ENCODE assay signal across 26 mouse cellular contexts in genomic region chr5:58436432-58436831, GRCm38 (mm10).
DNase-seq lines count a peak whose midpoint lies in the region; ATAC-seq and TF ChIP-seq lines count a peak whose summit lies in the region.
"Had no signal": no experiment of that assay in that cellular context is flagged by ENCODE, and none has a peak within 500 bp of the region (broad histone marks: within the 10 kb centered on the region; RNA-seq: fewer than 3 reads in every experiment).

No protein-coding gene starts in this region.

- H3K27me3 ChIP-seq in forebrain, embryonic 14.5 days (replicated peaks; ENCODE audit: control insufficient read depth, insufficient read depth, low read length): no peaks in the 10 kb centered on the region
- H3K27me3 ChIP-seq in forebrain, postnatal 0 days (ENCODE audit: insufficient read depth, low read length): no peaks in the 10 kb centered on the region
- H3K27me3 ChIP-seq in midbrain, embryonic 11.5 days (ENCODE audit: control insufficient read depth, insufficient read depth, low read length): no peaks in the 10 kb centered on the region
- no peaks in the 10 kb centered on the region for H3K27me3 ChIP-seq in midbrain, embryonic 10.5 days (ENCODE audit: low read depth, poor library complexity, severe bottlenecking)
- no peaks in the 10 kb centered on the region for H3K27me3 ChIP-seq in midbrain, embryonic 14.5 days (ENCODE audit: control insufficient read depth, insufficient read depth, low read length)
- H3K27me3 ChIP-seq in midbrain, postnatal 0 days (ENCODE audit: insufficient read depth, low read length): no peaks in the 10 kb centered on the region
- no peaks in the 10 kb centered on the region for H3K27me3 ChIP-seq in neural tube, embryonic 15.5 days (replicated peaks)
- H3K27me3 ChIP-seq: embryonic facial prominence, embryonic 13.5 days had no signal

- peak; percentile 70 for ATAC-seq in forebrain, embryonic 14.5 days
- ATAC-seq in forebrain, postnatal 0 days: no peak
- ATAC-seq in midbrain, embryonic 11.5 days (ENCODE audit: low FRiP score): peak; percentile 74; the same call in 1 of the 2 replicates
- ATAC-seq in midbrain, embryonic 14.5 days (ENCODE audit: low FRiP score, low TSS enrichment): 0 out of 2 replicates have a peak, but pooled peaks have one; percentile 31
- ATAC-seq in midbrain, postnatal 0 days (ENCODE audit: low FRiP score): no peak
- no peak for ATAC-seq in neural tube, embryonic 15.5 days (ENCODE audit: low FRiP score)
- ATAC-seq: CD4-positive, CD25-positive, alpha-beta regulatory T cell, adult 4 months; hindbrain, postnatal 0 days; inflammation-experienced regulatory T-cells, adult 6 months; intestine, embryonic 16.5 days had no signal

- no peak overlapping the region for H3K4me3 ChIP-seq in forebrain, embryonic 14.5 days (ENCODE audit: low read depth, low read length)
- H3K4me3 ChIP-seq in forebrain, postnatal 0 days (ENCODE audit: low read depth, low read length): no peak overlapping the region
- H3K4me3 ChIP-seq in midbrain, embryonic 11.5 days (ENCODE audit: low read depth, low read length): no peak overlapping the region
- no peak overlapping the region for H3K4me3 ChIP-seq in midbrain, embryonic 10.5 days
- no peak overlapping the region for H3K4me3 ChIP-seq in midbrain, embryonic 14.5 days (replicated peaks; ENCODE audit: low read depth, low read length)
- no peak overlapping the region for H3K4me3 ChIP-seq in midbrain, postnatal 0 days (ENCODE audit: low read depth, low read length)
- H3K4me3 ChIP-seq in neural tube, embryonic 15.5 days (replicated peaks): no peak overlapping the region
- H3K4me3 ChIP-seq: embryonic facial prominence, embryonic 10.5 days; embryonic facial prominence, embryonic 13.5 days; erythroblast, embryonic 14.5 days; gastrocnemius, adult 2 months had no signal

- peak; percentile 11 for DNase-seq in forebrain, embryonic 14.5 days (ENCODE audit: low spot score)
- no peak for DNase-seq in forebrain, postnatal 0 days
- DNase-seq in midbrain, embryonic 11.5 days (ENCODE audit: low spot score, missing footprints): no peak
- DNase-seq in midbrain, embryonic 10.5 days (ENCODE audit: low spot score): no peak
- DNase-seq in midbrain, embryonic 14.5 days: no peak
- no peak for DNase-seq in midbrain, postnatal 0 days (ENCODE audit: low spot score)
- DNase-seq: adrenal gland, adult 2 months; adrenal gland, postnatal 14 days; cerebellum, adult 11-12 months; cerebellum, adult 8-10 months; cerebellum, postnatal 10 days; cerebellum, postnatal 36 days; embryo, embryonic 11 days; gastrocnemius, adult 2 months; gastrocnemius, postnatal 14 days; heart, adult 11 months had no signal

- H3K9ac ChIP-seq in forebrain, embryonic 14.5 days (ENCODE audit: low read length): no peak overlapping the region
- no peak overlapping the region for H3K9ac ChIP-seq in forebrain, postnatal 0 days
- no peak overlapping the region for H3K9ac ChIP-seq in midbrain, embryonic 11.5 days (ENCODE audit: low read length)
- H3K9ac ChIP-seq in midbrain, embryonic 14.5 days (replicated peaks; ENCODE audit: low read length): no peak overlapping the region
- no peak overlapping the region for H3K9ac ChIP-seq in midbrain, postnatal 0 days (replicated peaks; ENCODE audit: low read length, poor library complexity, severe bottlenecking)
- no peak overlapping the region for H3K9ac ChIP-seq in neural tube, embryonic 15.5 days (replicated peaks)
- H3K9ac ChIP-seq: embryonic facial prominence, embryonic 13.5 days; hindbrain, embryonic 14.5 days had no signal

- no peaks in the 10 kb centered on the region for H3K4me1 ChIP-seq in forebrain, embryonic 14.5 days (ENCODE audit: control insufficient read depth, insufficient read depth, low read length)
- H3K4me1 ChIP-seq in forebrain, postnatal 0 days (ENCODE audit: insufficient read depth): no peaks in the 10 kb centered on the region
- no peaks in the 10 kb centered on the region for H3K4me1 ChIP-seq in midbrain, embryonic 11.5 days (ENCODE audit: control insufficient read depth, insufficient read depth, low read length)
- H3K4me1 ChIP-seq in midbrain, embryonic 10.5 days: no peaks in the 10 kb centered on the region
- H3K4me1 ChIP-seq in midbrain, embryonic 14.5 days (ENCODE audit: control insufficient read depth, insufficient read depth, low read length): no peaks in the 10 kb centered on the region
- H3K4me1 ChIP-seq in midbrain, postnatal 0 days (ENCODE audit: insufficient read depth, low read length): no peaks in the 10 kb centered on the region
- H3K4me1 ChIP-seq in neural tube, embryonic 15.5 days: no peaks in the 10 kb centered on the region
- H3K4me1 ChIP-seq: embryonic facial prominence, embryonic 10.5 days; embryonic facial prominence, embryonic 13.5 days had no signal

- WGBS in forebrain, embryonic 14.5 days: 7% methylated on average over 1 of the region's 1 CpGs
- 10% methylated on average over 1 of the region's 1 CpGs for WGBS in forebrain, postnatal 0 days
- 30% methylated on average over 1 of the region's 1 CpGs for WGBS in midbrain, embryonic 11.5 days
- 61% methylated on average over 1 of the region's 1 CpGs for WGBS in midbrain, embryonic 10.5 days
- WGBS in midbrain, embryonic 14.5 days: 18% methylated on average over 1 of the region's 1 CpGs
- WGBS in midbrain, postnatal 0 days: 23% methylated on average over 1 of the region's 1 CpGs
- WGBS in neural tube, embryonic 15.5 days: 17% methylated on average over 1 of the region's 1 CpGs

- no peak for TF ChIP-seq CTCF in forebrain, postnatal 0 days (IDR thresholded peaks at IDR 0.05; ENCODE audit: low read depth)
- TF ChIP-seq CTCF in midbrain, postnatal 0 days (IDR thresholded peaks at IDR 0.05): no peak

- no peak overlapping the region for H3K27ac ChIP-seq in forebrain, embryonic 14.5 days (ENCODE audit: low read depth, low read length)
- H3K27ac ChIP-seq in forebrain, postnatal 0 days (ENCODE audit: low read depth, low read length): no peak overlapping the region
- H3K27ac ChIP-seq in midbrain, embryonic 11.5 days (ENCODE audit: low read depth, low read length): no peak overlapping the region
- no peak overlapping the region for H3K27ac ChIP-seq in midbrain, embryonic 10.5 days (replicated peaks)
- no peak overlapping the region for H3K27ac ChIP-seq in midbrain, embryonic 14.5 days (replicated peaks; ENCODE audit: low read depth, low read length)
- H3K27ac ChIP-seq in midbrain, postnatal 0 days (ENCODE audit: low read depth, low read length): no peak overlapping the region
- H3K27ac ChIP-seq in neural tube, embryonic 15.5 days (replicated peaks): no peak overlapping the region
- H3K27ac ChIP-seq: embryonic facial prominence, embryonic 10.5 days; embryonic facial prominence, embryonic 13.5 days; gastrocnemius, adult 2 months; hindbrain, embryonic 14.5 days; hindbrain, postnatal 0 days had no signal

- H3K36me3 ChIP-seq in forebrain, embryonic 14.5 days (ENCODE audit: control insufficient read depth, insufficient read depth, low read length): no peaks in the 10 kb centered on the region
- no peaks in the 10 kb centered on the region for H3K36me3 ChIP-seq in forebrain, postnatal 0 days (ENCODE audit: insufficient read depth)
- no peaks in the 10 kb centered on the region for H3K36me3 ChIP-seq in midbrain, embryonic 11.5 days (ENCODE audit: control insufficient read depth, insufficient read depth, low read length)
- H3K36me3 ChIP-seq in midbrain, embryonic 10.5 days: no peaks in the 10 kb centered on the region
- H3K36me3 ChIP-seq in midbrain, embryonic 14.5 days (ENCODE audit: control insufficient read depth, insufficient read depth, low read length): no peaks in the 10 kb centered on the region
- no peaks in the 10 kb centered on the region for H3K36me3 ChIP-seq in midbrain, postnatal 0 days (ENCODE audit: insufficient read depth, low read length)
- H3K36me3 ChIP-seq in neural tube, embryonic 15.5 days: no peaks in the 10 kb centered on the region
- H3K36me3 ChIP-seq: embryonic facial prominence, embryonic 10.5 days; embryonic facial prominence, embryonic 13.5 days had no signal

- H3K9me3 ChIP-seq in forebrain, embryonic 14.5 days (replicated peaks; ENCODE audit: control insufficient read depth, low read length): no peaks in the 10 kb centered on the region
- no peaks in the 10 kb centered on the region for H3K9me3 ChIP-seq in forebrain, postnatal 0 days (ENCODE audit: low read length)
- no peaks in the 10 kb centered on the region for H3K9me3 ChIP-seq in midbrain, embryonic 11.5 days (ENCODE audit: control insufficient read depth, low read length)
- H3K9me3 ChIP-seq in midbrain, embryonic 10.5 days (replicated peaks): no peaks in the 10 kb centered on the region
- H3K9me3 ChIP-seq in midbrain, embryonic 14.5 days (ENCODE audit: control insufficient read depth, low read length): no peaks in the 10 kb centered on the region
- H3K9me3 ChIP-seq in midbrain, postnatal 0 days (ENCODE audit: low read length): no peaks in the 10 kb centered on the region
- no peaks in the 10 kb centered on the region for H3K9me3 ChIP-seq in neural tube, embryonic 15.5 days (replicated peaks)
- H3K9me3 ChIP-seq: embryonic facial prominence, embryonic 10.5 days; embryonic facial prominence, embryonic 13.5 days had no signal

- no peak overlapping the region for H3K4me2 ChIP-seq in forebrain, embryonic 14.5 days (ENCODE audit: low read length)
- no peak overlapping the region for H3K4me2 ChIP-seq in forebrain, postnatal 0 days (ENCODE audit: low read depth)
- no peak overlapping the region for H3K4me2 ChIP-seq in midbrain, embryonic 11.5 days
- H3K4me2 ChIP-seq in midbrain, embryonic 14.5 days (ENCODE audit: low read length): no peak overlapping the region
- no peak overlapping the region for H3K4me2 ChIP-seq in midbrain, postnatal 0 days (ENCODE audit: low read depth, low read length, poor library complexity, severe bottlenecking)
- H3K4me2 ChIP-seq in neural tube, embryonic 15.5 days: no peak overlapping the region
- H3K4me2 ChIP-seq: embryonic facial prominence, embryonic 13.5 days; heart, embryonic 11.5 days; hindbrain, embryonic 14.5 days had no signal

Comparison
In these comparisons a context has a peak if more than half of its experiments do, and no peak if none do; other contexts are left out.
1. ATAC-seq: peak in forebrain, embryonic 14.5 days (single experiment), midbrain, embryonic 11.5 days (single experiment) and midbrain, embryonic 14.5 days (single experiment); none in forebrain, postnatal 0 days (single experiment), midbrain, postnatal 0 days (single experiment) and neural tube, embryonic 15.5 days (single experiment).